Mouse (Mus musculus) embryo, embryonic 9.5 days (tissue): ENCODE measurements around the gene Spsb3.

Experiments
- DNase-seq: peaks from one replicate; pipeline ENCODE4 v3.0.0-alpha.2; 2017; ENCODE audit errors: extremely low spot score

The Spsb3 gene

DNA sequence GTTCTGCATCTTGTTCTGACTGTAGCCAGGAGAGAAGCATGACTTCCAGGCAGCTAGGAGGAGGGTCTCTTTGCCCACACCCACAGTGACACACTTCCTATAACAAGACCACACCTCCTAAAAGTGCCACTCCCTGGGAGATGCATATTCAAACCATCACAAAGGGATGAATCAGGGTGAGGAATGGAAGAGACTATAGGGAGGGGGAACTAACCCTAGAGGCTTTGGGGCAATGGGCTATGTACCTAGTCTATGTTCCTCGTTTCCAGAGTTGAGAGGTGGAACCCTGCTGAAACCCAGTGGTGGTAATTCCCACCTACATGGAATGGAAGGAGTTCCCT lies 12.1 kb upstream of the Spsb3 start:
- DNase-seq: no peak

GRCm38 (mm10) chr17:24874989-24875388 lies 11.5 kb upstream of the Spsb3 start:
- DNase-seq: no peak

GRCm38 (mm10) chr17:24877336-24878116 lies 8.9 kb upstream of the Spsb3 start:
- no peak for DNase-seq

DNA sequence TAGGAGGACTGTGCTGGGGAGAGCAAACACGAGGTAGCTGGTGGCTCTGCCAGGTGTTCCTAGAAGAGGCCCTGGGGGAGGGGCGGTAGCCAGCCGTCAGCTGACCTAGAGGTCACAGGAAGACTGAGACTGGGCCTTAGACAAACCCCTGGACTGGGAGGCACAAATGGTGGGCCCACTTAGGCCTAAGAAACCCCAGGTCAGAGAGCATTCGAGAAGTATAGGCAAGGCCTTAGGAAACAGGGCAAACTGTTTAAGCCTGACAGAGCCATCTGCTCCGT lies 8.4 kb upstream of the Spsb3 start:
- DNase-seq: no peak

GRCm38 (mm10) chr17:24878531-24878930 lies 7.9 kb upstream of the Spsb3 start:
- DNase-seq: no peak

DNA sequence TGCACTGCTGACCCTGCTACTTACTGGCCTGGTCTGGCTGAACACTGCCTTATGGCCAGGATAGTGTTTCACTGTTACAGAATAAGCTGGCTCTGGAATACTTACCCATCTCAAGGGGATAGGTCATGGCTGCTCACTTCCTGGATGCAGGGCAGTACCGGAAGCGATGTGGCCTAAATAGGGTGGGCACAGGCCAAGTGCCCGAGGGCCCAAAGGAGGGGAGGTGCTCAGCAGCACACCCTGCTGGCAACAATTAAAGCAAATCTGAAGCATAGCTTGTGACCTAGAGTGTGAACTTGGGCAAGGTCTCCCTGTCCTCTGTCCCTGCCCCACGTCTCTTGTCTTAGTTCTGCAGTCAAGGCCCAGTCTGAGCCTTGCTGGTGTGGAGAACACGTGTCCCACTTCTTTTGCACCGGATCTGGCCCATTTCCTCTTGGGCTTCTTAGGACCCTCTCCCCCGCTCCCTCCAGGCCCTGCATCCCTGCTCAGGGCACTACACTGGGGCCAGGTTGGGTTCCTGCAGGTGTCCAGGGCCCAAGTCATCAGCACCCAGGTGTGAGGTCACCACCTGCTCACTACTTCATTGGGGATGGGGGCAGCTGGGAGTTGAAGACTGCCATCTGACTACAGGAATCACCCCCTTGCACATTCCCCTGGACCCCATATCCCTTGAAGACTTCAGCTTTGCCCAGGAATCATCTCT lies 4.6 kb upstream of the Spsb3 start:
- DNase-seq: no peak

GRCm38 (mm10) chr17:24884391-24884790 lies 2.1 kb upstream of the Spsb3 start:
- DNase-seq: no peak

DNA sequence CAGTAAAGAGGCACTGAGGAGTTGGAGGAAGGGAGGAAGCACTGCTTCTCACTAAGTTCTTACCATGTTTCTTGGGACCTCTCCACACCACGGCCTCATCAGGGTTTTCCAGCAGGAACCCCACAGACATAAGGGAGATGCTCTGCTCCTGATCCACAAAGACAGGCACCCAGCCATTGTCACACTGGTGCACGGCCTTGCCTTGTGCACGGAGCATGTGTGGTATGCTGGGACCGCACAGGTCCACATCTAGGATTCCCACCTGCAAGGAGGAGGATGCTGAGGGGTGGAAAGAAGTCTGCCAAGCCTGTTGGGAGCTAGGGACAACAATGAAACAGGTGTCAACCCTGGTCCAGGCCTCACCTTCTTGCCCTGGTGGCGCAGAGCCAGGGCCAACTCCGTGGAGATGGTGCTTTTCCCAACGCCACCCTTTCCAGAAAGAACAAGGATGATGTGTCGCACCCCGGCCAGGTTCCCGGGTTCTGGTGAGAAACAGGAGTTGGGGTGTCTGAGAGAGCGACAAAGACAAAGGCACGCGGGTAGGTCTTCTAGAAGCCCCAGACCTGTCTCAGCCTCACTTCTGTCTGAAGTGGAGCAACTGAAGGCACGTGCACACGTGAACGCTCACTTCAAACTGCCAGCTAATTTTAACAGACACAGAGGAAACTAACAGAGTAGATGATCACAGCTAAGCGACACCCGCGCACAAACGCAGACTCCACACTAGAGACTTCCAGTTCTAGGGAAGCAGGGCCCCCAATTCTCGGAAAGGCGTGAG lies 898 bp upstream of the Spsb3 start:
- DNase-seq: no peak

DNA sequence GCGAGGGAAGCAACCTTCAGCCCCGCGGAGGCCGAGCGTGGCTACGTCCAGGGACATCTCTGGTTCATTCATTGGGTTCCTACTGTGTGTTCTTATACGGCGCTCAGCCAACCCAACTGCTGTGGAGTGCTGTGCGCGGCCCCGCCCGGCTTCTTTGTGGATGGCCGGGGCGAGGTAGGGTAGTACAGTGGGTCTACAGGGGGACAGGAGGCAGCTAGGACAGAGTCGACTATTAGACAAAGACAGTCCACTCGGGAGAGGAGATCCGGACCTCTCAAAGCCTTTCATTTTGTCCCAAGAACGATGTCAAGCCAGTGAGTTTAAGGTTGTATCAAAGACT lies 459 bp downstream of the Spsb3 start:
- DNase-seq: no peak

DNA sequence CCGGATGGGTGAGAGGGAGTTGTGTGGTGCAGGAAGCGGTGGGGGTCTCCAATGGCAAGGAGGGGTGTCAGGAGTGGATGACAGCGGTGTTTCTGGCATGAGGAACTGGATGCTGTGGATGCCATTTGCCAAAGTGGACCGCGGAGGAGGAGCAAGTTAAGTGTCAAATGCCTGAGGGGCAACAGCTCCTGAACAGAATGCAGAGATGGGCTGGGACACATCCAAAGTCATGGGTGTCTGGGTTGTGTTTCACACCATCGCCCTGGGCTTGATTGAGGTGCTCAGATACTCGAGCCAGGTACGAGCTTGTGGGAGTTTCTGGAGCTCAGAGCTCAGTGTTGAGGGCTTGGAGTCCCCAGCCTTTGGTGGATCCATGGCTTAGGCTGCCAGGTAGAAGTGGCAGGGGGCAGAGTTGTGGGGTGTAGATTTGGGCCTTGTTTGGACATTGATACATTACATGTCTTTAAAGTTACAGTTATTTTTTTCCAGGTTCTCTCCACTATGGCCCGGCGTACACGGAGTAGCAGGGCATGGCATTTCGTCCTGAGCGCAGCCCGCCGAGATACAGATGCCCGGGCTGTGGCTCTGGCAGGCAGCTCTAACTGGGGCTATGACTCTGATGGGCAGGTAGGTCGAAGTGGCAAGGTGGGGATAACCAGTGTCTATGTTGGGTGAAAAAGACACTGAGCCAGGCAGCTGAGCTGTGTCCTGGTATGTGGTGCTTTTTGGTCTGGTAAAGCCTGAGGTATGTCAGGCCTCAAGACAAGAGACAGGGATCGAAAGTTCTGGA lies 1.0 kb downstream of the Spsb3 start:
- no peak for DNase-seq

- DNase-seq: no peak
Measured at GRCm38 (mm10) chr17:24888862-24889261, 2.4 kb downstream of the Spsb3 start.

- DNase-seq: no peak
Measured at GRCm38 (mm10) chr17:24890151-24891092, 4.0 kb downstream of the Spsb3 start.

GRCm38 (mm10) chr17:24891321-24891720 lies 4.9 kb downstream of the Spsb3 start:
- no peak for DNase-seq

DNA sequence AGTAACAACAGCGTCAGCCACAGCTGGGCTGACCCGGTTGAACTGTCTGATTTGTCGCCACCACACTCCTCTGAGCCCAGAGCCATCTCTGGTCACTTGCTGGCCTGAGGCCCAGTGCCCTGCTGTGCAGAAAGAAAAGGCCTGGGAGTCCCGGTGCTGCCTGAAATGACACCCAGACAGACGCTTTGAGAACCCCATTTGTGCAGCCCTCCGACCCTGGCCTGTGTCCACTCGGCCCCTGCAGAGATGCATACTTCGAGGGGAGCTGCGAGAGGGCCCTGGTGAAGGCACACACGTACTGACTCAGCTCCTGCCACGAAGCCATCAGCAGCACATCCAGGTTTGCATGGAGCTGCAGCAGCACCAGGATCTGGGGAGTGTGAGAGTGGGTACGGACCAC lies 6.3 kb downstream of the Spsb3 start:
- DNase-seq: no peak

DNA sequence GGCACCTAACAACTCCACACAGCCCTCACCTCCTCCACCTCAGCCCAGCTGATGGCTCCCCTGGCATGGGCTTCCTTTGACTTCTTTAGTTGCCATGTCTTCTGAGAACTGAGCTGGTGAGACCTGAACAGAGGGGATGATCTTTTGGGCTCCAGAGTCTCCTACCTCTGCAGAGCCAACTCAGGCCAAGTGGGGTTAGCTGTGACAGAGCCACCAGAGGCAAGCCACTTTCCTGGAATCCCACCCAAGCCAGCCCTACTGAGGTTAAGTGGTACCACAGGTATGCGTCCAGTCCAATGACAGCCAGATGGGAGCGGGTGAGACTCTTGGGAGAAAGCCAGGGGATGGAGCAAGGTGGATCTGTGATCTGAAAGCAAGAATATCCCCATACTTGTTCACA lies 6.8 kb downstream of the Spsb3 start:
- no peak for DNase-seq

DNA sequence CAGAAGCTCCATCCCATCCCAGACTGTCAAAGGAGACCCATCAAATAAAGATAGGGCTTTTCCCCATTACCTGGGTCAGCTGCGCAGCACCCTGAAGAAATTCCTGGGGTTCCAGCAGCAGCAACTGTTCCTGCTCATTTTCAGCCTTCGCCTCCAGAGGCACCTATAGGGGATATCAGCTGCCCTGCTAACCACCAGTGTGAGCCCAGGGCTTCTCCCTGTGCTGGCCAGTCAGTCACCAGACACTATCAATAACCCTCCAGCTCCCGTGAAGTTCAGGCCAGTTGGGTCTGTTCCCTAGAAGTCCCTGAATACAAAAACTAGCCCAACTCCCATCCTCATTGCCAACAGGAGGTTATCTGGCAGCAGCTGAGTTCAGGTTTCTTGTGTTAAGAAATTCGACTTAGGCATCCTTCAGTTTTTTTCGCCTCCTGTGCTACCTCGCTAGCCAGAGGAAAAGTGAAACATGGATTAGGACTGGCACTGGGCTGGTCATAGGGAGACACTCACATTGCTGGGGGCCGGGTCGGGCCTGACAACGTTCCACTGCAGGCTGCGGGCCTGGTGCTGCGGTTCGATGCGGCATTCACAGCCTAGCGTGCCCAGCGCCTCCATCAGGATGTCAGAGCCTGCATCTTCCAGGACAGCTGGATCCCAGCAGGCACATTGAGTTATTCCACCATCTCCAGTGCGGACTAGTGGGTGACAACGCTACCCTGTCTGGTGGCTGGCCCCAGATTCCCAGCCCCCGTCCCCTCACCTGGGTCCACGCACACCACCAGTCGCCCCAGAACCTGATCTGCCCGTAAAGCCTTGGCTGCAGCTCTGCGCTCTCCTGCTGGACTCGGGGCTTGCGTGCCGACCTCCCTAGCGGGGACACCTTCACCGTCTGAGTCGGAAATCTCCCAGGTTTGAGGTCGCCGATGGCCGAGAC lies 7.9 kb downstream of the Spsb3 start:
- DNase-seq: no peak

- DNase-seq: peak; percentile 85
Measured at GRCm38 (mm10) chr17:24894995-24895547, 8.6 kb downstream of the Spsb3 start, which contains the start of the genes Eme2 and Mrps34. Eme2 (minus strand) TSS chr17:24895087. Mrps34 (plus strand) TSS chr17:24895116.

- no peak for DNase-seq
Measured at GRCm38 (mm10) chr17:24895571-24896240, 9.3 kb downstream of the Spsb3 start.
